In genomic region chr5:120694695-120695074, GRCm38 (mm10) we compare ENCODE assay signal across 10 mouse cellular contexts. TPM values are rescaled to one million over a fixed set of nuclear protein-coding genes. Genes with fewer than 3 reads are reported as not detected.
DNase-seq lines count a peak whose midpoint lies in the region; ATAC-seq lines count a peak whose summit lies in the region.
"Had no signal": no experiment of that assay in that cellular context is flagged by ENCODE, and none has a peak within 500 bp of the region (broad histone marks: within the 10 kb centered on the region; RNA-seq: fewer than 3 reads in every experiment).

No protein-coding gene starts in this region.

- no peak for ATAC-seq in lung, embryonic 15.5 days (ENCODE audit: borderline replicate concordance, extremely low read depth, low FRiP score, low TSS enrichment)
- no peak for ATAC-seq in limb, embryonic 12.5 days (ENCODE audit: insufficient number of reproducible peaks, insufficient read depth, low FRiP score, low TSS enrichment, low read depth)
- no peak for ATAC-seq in megakaryocyte-erythroid progenitor cell, adult 5-6 weeks (replicated peaks; ENCODE audit: low FRiP score, low TSS enrichment, poor library complexity, severe bottlenecking)

- H3K9me3 ChIP-seq in lung, embryonic 15.5 days, result no peaks in the 10 kb centered on the region
- no peaks in the 10 kb centered on the region for H3K9me3 ChIP-seq in embryonic facial prominence, embryonic 10.5 days
- H3K9me3 ChIP-seq in limb, embryonic 12.5 days, result no peaks in the 10 kb centered on the region

- peak; percentile 63 for DNase-seq in cerebellum, adult 9-10 months
- no peak for DNase-seq in cerebellum, adult 8-10 months
- no peak for DNase-seq in lung, postnatal 14 days
- peak; percentile 40 for DNase-seq in embryonic facial prominence, embryonic 10.5 days (ENCODE audit: low spot score)
- DNase-seq in gastrocnemius, adult 18-20 months (ENCODE audit: low spot score), result no peak
- DNase-seq: kidney, adult 9 months had no signal

- no peaks in the 10 kb centered on the region for H3K4me1 ChIP-seq in lung, embryonic 15.5 days
- H3K4me1 ChIP-seq in embryonic facial prominence, embryonic 10.5 days, result peaks cover 29% of the 10 kb centered on the region
- H3K4me1 ChIP-seq in limb, embryonic 12.5 days (replicated peaks), result peaks cover 44% of the 10 kb centered on the region

- WGBS in lung, embryonic 15.5 days, result 3% methylated on average over 41 of the region's 41 CpGs
- WGBS in embryonic facial prominence, embryonic 10.5 days, result 3% methylated on average over 41 of the region's 41 CpGs
- 2% methylated on average over 41 of the region's 41 CpGs for WGBS in limb, embryonic 12.5 days

- no peak overlapping the region for H3K9ac ChIP-seq in lung, embryonic 15.5 days
- H3K9ac ChIP-seq in limb, embryonic 12.5 days (replicated peaks), result no peak overlapping the region

- H3K4me2 ChIP-seq in lung, embryonic 15.5 days, result peak overlapping the region; percentile 26; the same call in 1 of the 2 replicates
- H3K4me2 ChIP-seq in limb, embryonic 12.5 days, result peak overlapping the region; percentile 51

- no peaks in the 10 kb centered on the region for H3K36me3 ChIP-seq in lung, embryonic 15.5 days
- no peaks in the 10 kb centered on the region for H3K36me3 ChIP-seq in embryonic facial prominence, embryonic 10.5 days (replicated peaks)
- no peaks in the 10 kb centered on the region; the same call in 1 of the 2 replicates for H3K36me3 ChIP-seq in limb, embryonic 12.5 days

- H3K27ac ChIP-seq in lung, embryonic 15.5 days, result no peak overlapping the region
- no peak overlapping the region for H3K27ac ChIP-seq in embryonic facial prominence, embryonic 10.5 days (replicated peaks)
- no peak overlapping the region for H3K27ac ChIP-seq in limb, embryonic 12.5 days

- H3K4me3 ChIP-seq in lung, embryonic 15.5 days, result peak overlapping the region; percentile 3; the same call in 1 of the 2 replicates
- H3K4me3 ChIP-seq in embryonic facial prominence, embryonic 10.5 days, result peak overlapping the region; percentile 51
- H3K4me3 ChIP-seq in limb, embryonic 12.5 days (replicated peaks), result peak overlapping the region; percentile 35

- peaks cover 72% of the 10 kb centered on the region for H3K27me3 ChIP-seq in lung, embryonic 15.5 days
- peaks cover 100% of the 10 kb centered on the region for H3K27me3 ChIP-seq in embryonic facial prominence, embryonic 10.5 days (replicated peaks; ENCODE audit: low read depth, poor library complexity, severe bottlenecking)
- peaks cover 98% of the 10 kb centered on the region for H3K27me3 ChIP-seq in limb, embryonic 12.5 days

RNA-seq across cellular contexts. Expression of gene Dtx1, which starts 17.0 kb away (rescaled TPM):
- polyA plus RNA-seq in lung, embryonic 15.5 days (2015; fragmentation: Nextera tagmentation; extraction: Ambion mirVana), result 2.5 and 3.8 TPM in 2 replicates
- polyA plus RNA-seq in embryonic facial prominence, embryonic 10.5 days (2016; fragmentation: Nextera tagmentation; extraction: Ambion mirVana), result 1.8 and 2.2 TPM in 2 replicates
- 6.8 and 7.5 TPM in 2 replicates for polyA plus RNA-seq in limb, embryonic 12.5 days (2016; fragmentation: Nextera tagmentation; extraction: Ambion mirVana)
- total RNA-seq in gastrocnemius, adult 18-20 months (2021), result under 1 TPM; 0.41 to 0.74 TPM
- 8.7 TPM in 1 of 2 replicates, not detected in the other for total RNA-seq in megakaryocyte-erythroid progenitor cell, adult 5-6 weeks (2014; fragmentation: Nextera tagmentation)
- 0.56 TPM in 1 of 2 replicates, not detected in the other for total RNA-seq in megakaryocyte-erythroid progenitor cell, adult 5-6 weeks (2017)
- total RNA-seq: megakaryocyte progenitor cell, adult 5-6 weeks had no signal

RNA-seq across cellular contexts. Expression of gene Rasal1, which starts 46.1 kb away (rescaled TPM):
- polyA plus RNA-seq in lung, embryonic 15.5 days (2015; fragmentation: Nextera tagmentation; extraction: Ambion mirVana), result 0.05 and 0.27 TPM in 2 replicates
- polyA plus RNA-seq in embryonic facial prominence, embryonic 10.5 days (2016; fragmentation: Nextera tagmentation; extraction: Ambion mirVana), result 0.07 and 0.14 TPM in 2 replicates
- 0.24 and 0.86 TPM in 2 replicates for polyA plus RNA-seq in limb, embryonic 12.5 days (2016; fragmentation: Nextera tagmentation; extraction: Ambion mirVana)
- not detected for total RNA-seq in gastrocnemius, adult 18-20 months (2021)
- not detected in 2 replicates for total RNA-seq in megakaryocyte-erythroid progenitor cell, adult 5-6 weeks (2014; fragmentation: Nextera tagmentation)
- total RNA-seq in megakaryocyte-erythroid progenitor cell, adult 5-6 weeks (2017), result not detected in 2 replicates

RNA-seq across cellular contexts. Expression of gene Oas2, which starts 55.0 kb away (rescaled TPM):
- 0.30 and 0.34 TPM in 2 replicates for polyA plus RNA-seq in lung, embryonic 15.5 days (2015; fragmentation: Nextera tagmentation; extraction: Ambion mirVana)
- polyA plus RNA-seq in embryonic facial prominence, embryonic 10.5 days (2016; fragmentation: Nextera tagmentation; extraction: Ambion mirVana), result 0.06 and 0.10 TPM in 2 replicates
- polyA plus RNA-seq in limb, embryonic 12.5 days (2016; fragmentation: Nextera tagmentation; extraction: Ambion mirVana), result 0.15 and 0.19 TPM in 2 replicates
- total RNA-seq in gastrocnemius, adult 18-20 months (2021), result under 1 TPM; 0.19 to 0.25 TPM
- total RNA-seq in megakaryocyte-erythroid progenitor cell, adult 5-6 weeks (2014; fragmentation: Nextera tagmentation), result 1.7 and 2.0 TPM in 2 replicates
- 0.72 and 1.3 TPM in 2 replicates for total RNA-seq in megakaryocyte-erythroid progenitor cell, adult 5-6 weeks (2017)

Comparison
In these comparisons a context has a peak if more than half of its experiments do, and no peak if none do; other contexts are left out.
1. DNase-seq: peak in cerebellum, adult 9-10 months (single experiment) and embryonic facial prominence, embryonic 10.5 days (single experiment); none in cerebellum, adult 8-10 months (single experiment), lung, postnatal 14 days (single experiment) and gastrocnemius, adult 18-20 months (single experiment).
2. Peak in every context shown above with its lines, with median percentiles within 50 percentile points of each other: H3K4me3 ChIP-seq.